Mouse (Mus musculus) ES-CJ7 (cell line): ENCODE measurements at regions not wholly inside any gene's neighbourhood (a gene's known extent, or its start where the extent isn't known, plus 50 kb on each side); places are given as distances from the start of the nearest gene placed in this dataset.

Experiments
- DNase-seq: peaks from one replicate; pipeline ENCODE4 v3.0.0; 2011; ENCODE audit warnings: low read depth, low spot score

DNA sequence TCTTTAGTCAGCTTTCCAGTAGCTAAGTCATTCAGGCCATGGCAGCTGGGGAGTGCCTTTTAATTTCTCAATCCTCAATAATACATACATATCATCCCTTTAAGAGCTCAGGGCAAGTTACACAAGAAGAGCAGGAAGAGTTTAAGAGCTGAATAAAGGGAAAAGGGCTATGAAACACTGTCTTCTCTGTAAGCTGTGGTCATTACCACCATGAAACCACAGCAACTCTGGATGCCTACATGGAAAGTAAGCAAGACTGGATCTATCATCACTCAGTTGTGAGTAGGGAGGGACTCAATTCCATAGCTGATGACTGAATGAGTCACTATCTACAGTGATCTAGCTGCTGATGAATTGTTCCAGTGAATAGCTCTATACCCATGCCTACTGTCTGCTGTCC lies 349.9 kb downstream of the Nr2f2 start:
- DNase-seq: no peak

DNA sequence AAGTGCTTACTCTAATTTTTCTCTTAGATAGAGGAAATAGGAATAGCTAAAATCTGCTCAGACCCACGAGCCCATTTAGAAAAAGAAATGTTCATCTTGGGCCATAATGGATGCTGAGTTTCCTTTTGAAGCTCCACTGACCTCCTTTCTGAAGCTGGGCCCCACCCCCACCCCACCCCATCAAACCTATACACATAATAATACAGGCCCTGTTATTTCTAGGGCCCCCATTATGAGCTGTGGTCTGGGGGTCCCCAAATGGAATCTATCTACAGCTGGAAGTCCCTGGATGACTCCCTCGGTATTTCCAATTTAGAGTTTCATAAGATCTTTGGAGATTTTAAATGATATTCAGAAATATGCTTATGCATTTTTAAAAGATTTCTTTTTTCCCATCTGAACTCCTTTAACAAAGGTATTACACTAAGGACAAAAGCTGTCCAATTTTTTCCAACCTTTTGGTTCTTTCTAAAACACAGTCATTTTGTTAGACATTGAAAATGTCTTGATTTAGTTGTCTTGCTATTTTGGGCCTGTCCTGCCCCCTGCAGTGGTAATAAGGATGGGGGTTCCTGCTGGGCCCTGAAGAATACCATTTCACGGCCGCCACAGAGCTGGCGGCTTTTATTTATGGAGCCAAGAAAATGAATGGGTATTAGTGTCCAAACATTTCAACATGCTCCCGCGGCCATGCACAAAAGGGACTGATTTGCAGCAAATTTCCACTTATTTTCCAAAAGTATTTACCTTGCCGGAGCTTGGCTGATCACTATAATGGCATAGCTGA lies 363.1 kb downstream of the Nr2f2 start:
- no peak for DNase-seq

GRCm38 (mm10) chr7:69998756-69999155 lies 367.8 kb downstream of the Nr2f2 start:
- DNase-seq: no peak

DNA sequence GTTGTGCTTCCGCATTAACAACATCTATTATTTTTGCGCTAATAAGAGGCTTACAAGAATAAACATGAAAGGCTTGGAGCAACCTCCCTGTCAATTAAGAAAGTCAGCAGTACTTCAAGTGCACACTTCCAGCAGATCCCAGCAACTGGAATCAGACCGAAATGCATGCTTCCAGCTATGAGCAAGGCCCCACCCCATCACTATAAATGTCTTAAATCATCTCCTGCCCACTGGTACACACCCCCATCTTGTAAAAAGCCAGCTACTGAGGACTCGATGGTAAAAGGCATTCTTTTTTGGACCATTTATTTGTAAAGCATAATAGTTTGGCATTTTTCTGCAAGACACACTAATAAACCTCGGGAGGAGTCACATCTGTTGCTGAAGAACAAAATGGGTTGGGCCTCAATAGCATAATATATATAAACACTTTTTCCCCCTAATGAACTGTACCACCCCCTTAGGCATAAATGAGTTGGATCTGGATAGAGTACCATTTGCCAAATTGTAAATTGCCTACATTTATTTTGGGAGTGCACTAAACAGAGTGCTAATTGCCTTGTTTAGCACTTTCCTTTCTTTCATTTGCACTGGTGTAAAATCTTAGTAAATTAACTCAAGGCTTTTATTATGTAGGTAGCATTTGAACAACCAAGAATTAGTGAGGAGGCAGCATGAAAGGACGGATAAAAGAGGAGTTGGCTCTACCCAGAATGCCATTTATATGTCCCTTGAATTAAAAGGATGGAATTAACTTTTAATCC lies 371.8 kb downstream of the Nr2f2 start:
- DNase-seq: no peak

- DNase-seq: peak; percentile 10
Observed at GRCm38 (mm10) chr7:69992383-69993327, 373.9 kb downstream of the Nr2f2 start.

GRCm38 (mm10) chr7:69991982-69992381 lies 374.6 kb downstream of the Nr2f2 start:
- no peak for DNase-seq

- DNase-seq: no peak
Observed at GRCm38 (mm10) chr7:69988704-69989103, 377.8 kb downstream of the Nr2f2 start.

- DNase-seq: no peak
Observed at GRCm38 (mm10) chr7:69981301-69981700, 385.2 kb downstream of the Nr2f2 start.

DNA sequence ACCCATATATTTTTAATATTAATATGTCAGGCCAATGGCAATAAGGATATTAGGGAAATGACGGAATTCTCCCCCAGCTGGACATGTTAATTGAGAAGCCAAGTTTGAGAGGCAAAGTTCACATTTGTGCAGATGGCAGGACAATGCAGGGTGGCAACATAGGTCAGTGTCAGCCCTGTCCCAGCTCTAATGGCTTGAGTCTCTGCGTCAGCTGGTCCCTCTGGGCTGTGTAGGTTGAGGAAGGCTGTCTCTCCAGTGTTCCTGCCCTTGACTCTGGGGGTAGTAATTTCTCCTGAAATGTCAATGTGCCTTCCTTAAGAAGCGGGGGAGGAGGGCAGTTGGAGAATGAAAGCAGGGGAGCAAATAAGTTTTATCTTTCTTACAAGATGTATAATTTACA lies 390.2 kb downstream of the Nr2f2 start:
- DNase-seq: no peak

GRCm38 (mm10) chr7:69964002-69964401 lies 402.5 kb downstream of the Nr2f2 start:
- no peak for DNase-seq

- no peak for DNase-seq
Observed at GRCm38 (mm10) chr7:69950221-69950670, 416.3 kb downstream of the Nr2f2 start.

- no peak for DNase-seq
Observed at GRCm38 (mm10) chr7:69949647-69950121, 416.9 kb downstream of the Nr2f2 start.

GRCm38 (mm10) chr7:69946396-69946795 lies 420.1 kb downstream of the Nr2f2 start:
- no peak for DNase-seq

- no peak for DNase-seq
Observed at GRCm38 (mm10) chr7:69941881-69942280, 424.7 kb downstream of the Nr2f2 start.

- DNase-seq: no peak
Observed at GRCm38 (mm10) chr7:69925261-69925660, 441.3 kb downstream of the Nr2f2 start.

GRCm38 (mm10) chr7:69924551-69924950 lies 442.0 kb downstream of the Nr2f2 start:
- no peak for DNase-seq

DNA sequence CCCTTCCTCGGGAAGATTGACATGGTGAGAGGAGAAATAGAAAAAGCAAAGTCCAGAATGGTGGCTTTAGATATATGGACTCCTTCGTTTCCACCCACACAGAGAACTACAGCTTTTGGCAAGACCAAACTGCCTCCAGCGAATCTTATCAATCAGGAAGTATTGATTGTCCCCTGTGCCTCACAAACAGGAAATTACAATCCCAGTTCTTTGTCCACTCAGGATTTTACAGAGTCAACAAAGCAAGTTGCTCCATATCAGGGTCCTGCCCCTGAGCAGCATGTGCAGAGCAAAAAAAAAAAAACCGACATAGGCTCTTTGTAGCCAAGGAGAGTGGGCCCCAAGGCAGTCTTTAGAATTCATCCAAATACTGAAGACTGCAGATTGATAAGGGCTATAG lies 454.8 kb downstream of the Nr2f2 start:
- no peak for DNase-seq

- DNase-seq: no peak
Observed at GRCm38 (mm10) chr7:69890503-69891061, 476.0 kb downstream of the Nr2f2 start.

DNA sequence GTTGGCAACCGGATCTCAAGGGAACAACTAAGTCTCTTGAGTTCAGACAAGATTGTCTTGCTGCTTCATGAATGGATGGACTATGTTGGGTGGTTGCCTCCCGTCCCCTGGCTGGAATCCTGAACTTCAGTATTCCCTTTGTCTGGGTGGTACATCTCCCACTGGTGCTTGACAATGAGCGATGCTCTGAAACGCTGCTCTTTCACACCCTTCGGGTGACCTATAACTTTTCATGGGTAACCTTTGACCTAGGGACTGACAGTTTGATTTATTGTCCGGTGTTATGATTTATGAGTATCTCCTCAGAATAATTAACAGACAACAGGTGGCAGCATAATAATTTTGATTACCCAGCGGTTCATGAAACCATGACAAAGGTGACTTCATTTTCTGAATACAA lies 478.3 kb downstream of the Nr2f2 start:
- DNase-seq: no peak

- no peak for DNase-seq
Observed at GRCm38 (mm10) chr7:69877031-69877430, 489.5 kb downstream of the Nr2f2 start.

DNA sequence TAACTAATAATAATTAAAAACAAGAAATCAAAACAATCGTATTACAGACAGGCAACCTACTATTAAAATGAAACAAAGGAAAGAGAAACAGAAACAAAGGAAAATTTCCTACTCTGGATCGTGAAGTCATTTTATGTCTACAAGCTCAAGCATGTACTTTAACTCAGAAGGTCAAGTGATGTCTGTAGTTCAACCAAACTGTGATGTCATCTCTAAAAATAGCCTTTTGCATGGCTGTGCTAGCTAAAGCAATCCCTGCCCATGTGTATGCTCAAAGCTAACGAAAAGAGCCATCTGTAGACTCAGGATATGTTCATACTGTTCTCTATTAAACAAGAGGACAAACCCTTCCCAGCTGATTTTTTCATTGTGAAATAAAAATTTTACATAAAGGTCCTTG lies 500.7 kb downstream of the Nr2f2 start:
- no peak for DNase-seq
